Mouse (Mus musculus) neural tube, embryonic 12.5 days (tissue): ENCODE measurements around the gene Sema3c. TPM values are rescaled to one million over a fixed set of nuclear protein-coding genes. Genes with fewer than 3 reads are reported as not detected.
"Not testable (repeated sequence)": the region's sequence is repeated elsewhere in the genome, so short reads cannot be mapped to it uniquely, and the experiment has no call there.

Source experiments
- ATAC-seq: fragments of 200-750 bp; cut with Nextera tagmentation; 2 replicates; pipeline ENCODE4 v1.8.0; 2017; ENCODE audit warnings: low read depth, mild to moderate bottlenecking, moderate TSS enrichment, moderate library complexity; ENCODE audit not compliant: low FRiP score
- H3K27ac ChIP-seq: fragments of 300-500 bp; sonication (generic); 2 replicates; pipeline ENCODE4 v1.5.1; 2016
- H3K27me3 ChIP-seq: fragments of 300-500 bp; sonication (generic); replicated peaks from 2 replicates; pipeline ENCODE4 v1.6.1; 2016; ENCODE audit warnings: mild to moderate bottlenecking
- H3K36me3 ChIP-seq: fragments of 300-500 bp; sonication (generic); 2 replicates; pipeline ENCODE4 v1.6.1; 2016; ENCODE audit warnings: mild to moderate bottlenecking
- H3K4me1 ChIP-seq: fragments of 300-500 bp; sonication (generic); 2 replicates; pipeline ENCODE4 v1.6.1; 2016
- H3K4me2 ChIP-seq: fragments of 300-500 bp; sonication (generic); replicated peaks from 2 replicates; pipeline ENCODE4 v1.6.1; 2016; ENCODE audit warnings: mild to moderate bottlenecking
- H3K4me3 ChIP-seq: fragments of 300-500 bp; sonication (generic); 2 replicates; pipeline ENCODE4 v1.5.1; 2016
- H3K9ac ChIP-seq: fragments of 300-500 bp; sonication (generic); 2 replicates; pipeline ENCODE4 v1.6.1; 2016; ENCODE audit warnings: mild to moderate bottlenecking
- H3K9me3 ChIP-seq: fragments of 300-500 bp; sonication (generic); 2 replicates; pipeline ENCODE4 v1.6.1; 2016; ENCODE audit warnings: mild to moderate bottlenecking
- WGBS: fragments of 180-500 bp; shearing (Covaris S2); methylation state at CpG from one replicate; pipeline ENCODE4 v1.1.7; 2016; 5-methylcytosine and 5-hydroxymethylcytosine counted together
- polyA plus RNA-seq: library from polyadenylated mRNA; unstranded; fragments of >200 nt; fragmentation: Nextera tagmentation; extraction: Ambion mirVana; gene quantifications from 2 replicates; pipeline ENCODE4 v1.2.1, GENCODE M21; 2016

Sema3c gene
- 31.7 and 36.0 TPM in 2 replicates for polyA plus RNA-seq

GRCm38 (mm10) chr5:17573694-17574380, at the start of gene Sema3c:
Sema3c (plus strand) TSS chr5:17574281.
- peak; percentile 27 for ATAC-seq
- WGBS: 1% methylated on average over 16 of the region's 16 CpGs
- no peak within 1 kb of the TSS for H3K27ac ChIP-seq
- H3K4me2 ChIP-seq: peak within 1 kb of the TSS; percentile 76
- no peaks in the 10 kb centered on the region for H3K36me3 ChIP-seq
- no peaks in the 10 kb centered on the region for H3K9me3 ChIP-seq
- no peaks in the 10 kb centered on the region for H3K27me3 ChIP-seq
- peak within 1 kb of the TSS; percentile 58 for H3K4me3 ChIP-seq
- peak within 1 kb of the TSS; percentile 64 for H3K9ac ChIP-seq
- H3K4me1 ChIP-seq: no peaks in the 10 kb centered on the region

DNA sequence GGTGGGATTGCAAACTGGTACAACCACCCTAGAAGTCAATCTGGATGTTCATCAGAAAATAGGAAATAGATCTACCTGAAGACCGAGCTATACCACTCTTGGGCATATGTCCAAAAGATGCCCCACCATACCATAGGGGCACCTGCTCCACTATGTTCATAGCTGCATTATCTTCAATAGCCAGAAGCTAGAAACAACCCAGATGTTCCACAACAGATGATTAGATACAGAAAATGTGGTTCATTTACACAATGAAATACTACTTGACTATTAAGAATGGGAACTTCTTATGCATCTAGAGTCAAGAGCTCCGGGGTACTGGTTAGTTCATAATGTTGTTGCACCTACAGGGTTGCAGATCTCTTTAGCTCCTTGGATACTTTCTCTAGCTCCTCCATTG, 42.9 kb upstream of the Sema3c start:
- WGBS: 93% methylated on average over 2 of the region's 2 CpGs
- not testable (repeated sequence) for H3K9me3 ChIP-seq, H3K4me2 ChIP-seq, ATAC-seq, H3K27me3 ChIP-seq, H3K27ac ChIP-seq, H3K9ac ChIP-seq, H3K4me1 ChIP-seq, H3K36me3 ChIP-seq, H3K4me3 ChIP-seq

DNA sequence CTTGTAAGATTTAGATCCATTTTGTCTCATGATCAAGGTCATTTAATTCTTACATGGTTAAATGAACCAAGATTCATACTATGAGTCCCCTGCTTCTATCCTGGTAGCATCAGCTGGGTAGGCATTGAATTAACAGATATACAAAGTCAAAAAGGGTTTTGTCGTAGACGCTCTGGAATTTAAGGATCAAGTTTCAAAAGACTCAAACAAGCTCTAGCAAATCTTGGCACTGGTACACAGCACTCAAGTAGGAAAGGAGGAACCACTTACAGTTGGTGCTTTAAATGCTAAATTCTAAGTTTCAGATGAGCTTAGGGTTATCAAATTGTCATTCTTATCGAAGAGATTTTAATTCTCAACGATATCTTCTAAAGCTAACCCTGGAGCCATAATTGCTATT, 30.9 kb upstream of the Sema3c start:
- Histone ChIP-seq H3K27ac (no peak overlapping the region), H3K4me2 (no peak overlapping the region), H3K27me3 (no peaks in the 10 kb centered on the region), H3K4me3 (no peak overlapping the region), H3K9ac (no peak overlapping the region), H3K4me1 (no peaks in the 10 kb centered on the region), H3K9me3 (no peaks in the 10 kb centered on the region), H3K36me3 (no peaks in the 10 kb centered on the region)
- WGBS: 79% methylated on average over 4 of the region's 4 CpGs
- no peak for ATAC-seq

- no peaks in the 10 kb centered on the region for H3K4me1 ChIP-seq
- no peak overlapping the region for H3K9ac ChIP-seq
- WGBS: 90% methylated on average over 2 of the region's 2 CpGs
- H3K27me3 ChIP-seq: no peaks in the 10 kb centered on the region
- no peak overlapping the region for H3K27ac ChIP-seq
- H3K4me3 ChIP-seq: no peak overlapping the region
- no peak overlapping the region for H3K4me2 ChIP-seq
- no peak for ATAC-seq
- no peaks in the 10 kb centered on the region for H3K9me3 ChIP-seq
- no peaks in the 10 kb centered on the region for H3K36me3 ChIP-seq
These were observed 29.1 kb upstream of the Sema3c start for GRCm38 (mm10) chr5:17544904-17545449.

- H3K9ac ChIP-seq: no peak overlapping the region
These were observed 22.4 kb upstream of the Sema3c start for GRCm38 (mm10) chr5:17551693-17552092.

DNA sequence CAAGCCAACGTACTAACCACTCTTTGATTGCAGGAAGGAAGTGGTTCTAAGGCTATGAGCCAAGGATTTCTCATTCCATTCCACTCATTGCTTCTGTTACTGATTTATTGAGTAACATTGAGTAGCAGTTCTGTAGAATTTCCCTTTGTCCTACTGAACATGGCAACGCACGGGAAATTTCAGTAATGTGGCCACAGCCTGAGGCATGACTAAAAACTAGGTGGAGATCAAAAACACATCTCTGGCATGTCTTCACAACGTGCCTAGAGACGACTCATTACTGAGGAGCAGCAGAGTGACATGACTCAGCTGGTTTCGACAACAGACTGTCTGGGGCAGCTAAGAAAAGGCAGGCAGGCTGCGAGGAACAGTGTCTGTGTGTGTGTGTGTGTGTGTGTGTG, 18.0 kb upstream of the Sema3c start:
- H3K27ac ChIP-seq: no peak overlapping the region
- 0 out of 2 replicates have a peak, but pooled peaks have one; percentile 48 for ATAC-seq
- H3K4me2 ChIP-seq: no peak overlapping the region
- 47% methylated on average over 7 of the region's 7 CpGs for WGBS
- no peaks in the 10 kb centered on the region for H3K4me1 ChIP-seq
- H3K4me3 ChIP-seq: no peak overlapping the region
- H3K27me3 ChIP-seq: no peaks in the 10 kb centered on the region
- H3K9me3 ChIP-seq: no peaks in the 10 kb centered on the region
- H3K36me3 ChIP-seq: no peaks in the 10 kb centered on the region
- no peak overlapping the region for H3K9ac ChIP-seq

More at GRCm38 (mm10) chr5:17551693-17552092, 22.4 kb upstream of the Sema3c start:
- Histone ChIP-seq H3K4me1 (no peaks in the 10 kb centered on the region), H3K4me3 (no peak overlapping the region), H3K36me3 (no peaks in the 10 kb centered on the region), H3K27ac (no peak overlapping the region), H3K9me3 (no peaks in the 10 kb centered on the region), H3K27me3 (no peaks in the 10 kb centered on the region), H3K4me2 (no peak overlapping the region)
- 42% methylated on average over 3 of the region's 3 CpGs for WGBS
- ATAC-seq: no peak

- H3K4me2 ChIP-seq: no peak overlapping the region
- 85% methylated on average over 3 of the region's 3 CpGs for WGBS
- no peaks in the 10 kb centered on the region for H3K27me3 ChIP-seq
- no peak overlapping the region for H3K9ac ChIP-seq
- no peak overlapping the region for H3K27ac ChIP-seq
- no peaks in the 10 kb centered on the region for H3K9me3 ChIP-seq
- no peak for ATAC-seq
- H3K4me1 ChIP-seq: no peaks in the 10 kb centered on the region
- H3K4me3 ChIP-seq: no peak overlapping the region
- H3K36me3 ChIP-seq: no peaks in the 10 kb centered on the region
These were observed 17.3 kb upstream of the Sema3c start for GRCm38 (mm10) chr5:17556715-17557265.

GRCm38 (mm10) chr5:17571571-17571970, 2.5 kb upstream of the Sema3c start:
- WGBS: 88% methylated on average over 6 of the region's 6 CpGs

GRCm38 (mm10) chr5:17574413-17575182, 517 bp downstream of the Sema3c start:
- Histone ChIP-seq H3K27ac (no peak overlapping the region), H3K4me2 (peak overlapping the region; percentile 76), H3K9me3 (no peaks in the 10 kb centered on the region), H3K27me3 (no peaks in the 10 kb centered on the region), H3K4me1 (no peaks in the 10 kb centered on the region), H3K36me3 (no peaks in the 10 kb centered on the region), H3K4me3 (peak overlapping the region; percentile 58), H3K9ac (peak overlapping the region; percentile 64)
- peak; percentile 94 for ATAC-seq
- WGBS: under 1% methylated on average over 59 of the region's 59 CpGs

More at GRCm38 (mm10) chr5:17571571-17571970, 2.5 kb upstream of the Sema3c start:
- Histone ChIP-seq H3K4me2 (no peak overlapping the region), H3K27me3 (no peaks in the 10 kb centered on the region), H3K27ac (no peak overlapping the region), H3K36me3 (no peaks in the 10 kb centered on the region), H3K9me3 (no peaks in the 10 kb centered on the region), H3K9ac (no peak overlapping the region), H3K4me1 (no peaks in the 10 kb centered on the region), H3K4me3 (no peak overlapping the region)
- no peak for ATAC-seq

- H3K36me3 ChIP-seq: no peaks in the 10 kb centered on the region
- no peaks in the 10 kb centered on the region for H3K27me3 ChIP-seq
- H3K27ac ChIP-seq: no peak overlapping the region
- ATAC-seq: peak; percentile 41; the same call in 1 of the 2 replicates
- WGBS: 17% methylated on average over 7 of the region's 7 CpGs
- no peaks in the 10 kb centered on the region for H3K4me1 ChIP-seq
- peak overlapping the region; percentile 76 for H3K4me2 ChIP-seq
- no peaks in the 10 kb centered on the region for H3K9me3 ChIP-seq
- peak overlapping the region; percentile 58 for H3K4me3 ChIP-seq
- peak overlapping the region; percentile 64; the same call in 1 of the 2 replicates for H3K9ac ChIP-seq
These were observed 1.1 kb downstream of the Sema3c start for GRCm38 (mm10) chr5:17575183-17575495.

DNA sequence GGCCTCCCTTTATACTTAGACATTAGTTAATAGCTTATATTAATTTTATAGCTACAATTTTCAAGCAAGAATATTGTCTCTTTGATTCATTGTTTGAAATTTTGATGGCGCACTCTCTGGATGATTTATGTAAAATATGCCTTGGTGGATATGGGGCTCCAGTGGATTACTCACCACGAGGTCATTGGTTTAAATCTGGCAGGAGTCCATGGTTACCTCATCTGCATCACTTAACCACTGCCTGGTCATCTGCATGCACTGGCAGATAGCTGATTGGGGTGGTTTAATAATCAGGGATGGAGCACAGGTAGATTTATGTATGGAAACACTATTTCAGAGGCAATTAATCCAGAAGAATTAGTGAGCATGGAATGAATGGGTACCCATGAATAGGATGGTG, 2.0 kb downstream of the Sema3c start:
- no peak overlapping the region for H3K9ac ChIP-seq
- no peak overlapping the region for H3K27ac ChIP-seq
- H3K4me1 ChIP-seq: no peaks in the 10 kb centered on the region
- ATAC-seq: no peak
- no peaks in the 10 kb centered on the region for H3K27me3 ChIP-seq
- H3K4me2 ChIP-seq: peak overlapping the region; percentile 76
- no peaks in the 10 kb centered on the region for H3K36me3 ChIP-seq
- H3K4me3 ChIP-seq: no peak overlapping the region
- H3K9me3 ChIP-seq: no peaks in the 10 kb centered on the region
- WGBS: 52% methylated on average over 2 of the region's 2 CpGs

DNA sequence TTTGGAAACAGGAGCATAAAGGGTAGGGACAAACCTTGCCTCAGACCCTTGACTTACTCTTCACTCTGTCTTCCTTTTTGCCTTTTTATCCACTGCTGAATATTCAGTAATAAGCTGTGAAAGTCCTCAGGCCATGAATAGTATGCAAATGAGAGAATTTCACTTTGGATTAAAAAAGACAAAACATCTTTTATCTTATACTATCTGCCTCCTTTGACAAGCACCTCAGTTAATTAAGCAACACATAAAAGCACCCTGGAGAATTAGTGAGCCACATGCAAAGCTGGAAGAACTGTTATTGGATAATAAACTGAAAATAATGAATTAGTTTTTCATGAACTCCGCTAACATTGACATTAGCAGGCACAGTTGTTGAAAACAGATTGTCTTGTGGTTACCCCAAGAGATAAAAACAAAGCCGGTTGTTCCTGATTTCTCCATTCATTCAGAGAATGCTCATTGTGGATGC, 8.0 kb downstream of the Sema3c start:
- Histone ChIP-seq H3K27me3 (no peaks in the 10 kb centered on the region), H3K4me2 (no peak overlapping the region), H3K4me3 (no peak overlapping the region), H3K4me1 (no peaks in the 10 kb centered on the region), H3K9me3 (no peaks in the 10 kb centered on the region), H3K9ac (no peak overlapping the region), H3K27ac (no peak overlapping the region), H3K36me3 (no peaks in the 10 kb centered on the region)
- peak; percentile 65 for ATAC-seq
- WGBS: 22% methylated on average over 2 of the region's 2 CpGs
